Mouse (Mus musculus): ENCODE results near the gene Pbx2.
"Not testable (repeated sequence)": the region's sequence is repeated elsewhere in the genome, so short reads cannot be mapped to it uniquely, and the experiment has no call there.

Gene Pbx2

GRCm38 (mm10) chr17:34591029-34591993, at the start of gene Pbx2:
Pbx2 (plus strand) TSS chr17:34591266.
- peak; percentile 43 for DNase-seq (ENCODE audit: low read depth, low spot score)

GRCm38 (mm10) chr17:34543567-34543966, 47.5 kb upstream of the Pbx2 start:
- DNase-seq (ENCODE audit: low read depth, low spot score), result not testable (repeated sequence)

- DNase-seq (ENCODE audit: low read depth, low spot score), result no peak
Observed at GRCm38 (mm10) chr17:34546797-34547196, 44.3 kb upstream of the Pbx2 start.

GRCm38 (mm10) chr17:34547601-34548000, 43.5 kb upstream of the Pbx2 start:
- DNase-seq (ENCODE audit: low read depth, low spot score), result no peak

- DNase-seq (ENCODE audit: low read depth, low spot score), result no peak
Observed at GRCm38 (mm10) chr17:34549156-34549555, 41.9 kb upstream of the Pbx2 start.

- DNase-seq (ENCODE audit: low read depth, low spot score), result no peak
Observed at GRCm38 (mm10) chr17:34549843-34550242, 41.2 kb upstream of the Pbx2 start.

DNA sequence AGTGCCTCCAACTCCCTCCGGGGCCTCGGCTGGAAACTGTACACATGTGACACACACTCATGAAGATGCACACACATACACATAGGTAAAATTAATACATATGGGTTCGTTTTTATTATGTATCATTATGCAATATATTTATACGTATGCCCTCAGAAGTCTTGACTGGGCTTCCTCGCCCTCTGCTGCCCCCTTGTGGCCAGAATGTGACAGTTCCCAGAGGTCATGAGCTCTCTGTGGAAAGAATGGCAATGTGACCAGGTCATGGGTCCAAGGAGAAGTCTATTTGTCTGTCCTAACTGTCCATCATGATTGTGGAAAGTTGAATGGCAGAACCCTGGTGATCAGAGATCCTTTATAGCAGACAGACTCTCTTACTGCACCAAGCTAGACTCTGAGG, 35.6 kb upstream of the Pbx2 start:
- DNase-seq (ENCODE audit: low read depth, low spot score), result peak; percentile 64

GRCm38 (mm10) chr17:34556406-34556805, 34.7 kb upstream of the Pbx2 start:
- no peak for DNase-seq (ENCODE audit: low read depth, low spot score)

DNA sequence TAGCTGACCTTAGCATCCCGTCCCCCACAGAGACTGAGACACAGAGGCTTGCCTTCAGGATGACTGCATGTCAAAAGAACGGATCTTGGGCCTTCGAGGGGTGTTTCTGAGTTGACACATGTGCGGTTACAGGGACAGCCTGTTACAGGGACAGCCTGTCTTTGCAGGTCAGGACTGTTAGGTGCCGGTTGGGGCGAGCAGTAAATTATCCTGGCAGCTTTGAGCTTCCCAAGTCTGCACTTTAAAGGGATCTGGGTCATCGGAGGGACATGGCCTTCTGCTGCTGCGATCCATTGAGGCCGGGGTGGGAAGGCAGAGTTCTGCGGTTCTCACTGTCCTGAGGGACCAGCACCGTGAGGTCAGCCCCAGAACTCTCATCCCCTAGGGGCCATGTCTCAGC, 33.7 kb upstream of the Pbx2 start:
- DNase-seq (ENCODE audit: low read depth, low spot score), result no peak

DNA sequence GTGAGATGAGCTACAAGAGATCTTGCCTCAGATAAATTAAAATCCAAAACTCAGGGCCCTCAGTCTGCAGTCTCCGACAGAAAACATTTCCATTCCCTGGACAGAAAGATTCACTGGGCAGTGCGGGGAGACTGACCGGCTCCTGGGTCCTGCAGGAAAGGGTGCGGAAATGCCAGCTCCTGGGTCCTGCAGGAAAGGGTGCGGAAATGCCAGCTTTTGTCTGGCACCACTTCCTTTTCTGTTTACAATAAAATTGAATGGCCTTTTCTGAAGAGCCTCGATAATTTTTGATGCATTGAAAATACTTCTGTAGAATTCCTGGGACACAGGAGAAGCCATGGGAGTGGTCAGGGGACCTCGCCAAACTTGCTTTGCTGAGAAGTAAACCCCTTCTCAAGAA, 31.9 kb upstream of the Pbx2 start:
- DNase-seq (ENCODE audit: low read depth, low spot score), result no peak

- peak; percentile 81 for DNase-seq (ENCODE audit: low read depth, low spot score)
Observed at GRCm38 (mm10) chr17:34559895-34560294, 31.2 kb upstream of the Pbx2 start.

DNA sequence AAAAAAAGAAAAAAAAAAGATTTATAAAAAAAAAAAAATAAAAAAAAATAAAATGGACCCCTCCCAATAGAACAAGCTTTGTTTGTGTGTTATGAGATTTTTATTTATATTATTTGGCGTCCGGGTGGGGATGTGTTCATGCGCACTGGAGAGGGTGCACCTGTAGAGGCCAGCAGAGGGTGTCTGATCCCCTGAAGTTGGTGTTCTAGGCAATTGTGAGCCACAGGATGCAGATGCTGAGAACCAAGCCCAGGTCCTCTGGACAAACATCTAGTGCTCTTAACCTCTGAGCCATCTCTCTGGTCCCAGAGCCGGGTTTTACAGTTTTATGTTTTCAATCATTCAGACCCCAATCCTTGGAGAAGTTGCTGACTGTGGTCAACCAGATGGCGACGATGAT, 30.6 kb upstream of the Pbx2 start:
- DNase-seq (ENCODE audit: low read depth, low spot score), result peak; percentile 60

DNA sequence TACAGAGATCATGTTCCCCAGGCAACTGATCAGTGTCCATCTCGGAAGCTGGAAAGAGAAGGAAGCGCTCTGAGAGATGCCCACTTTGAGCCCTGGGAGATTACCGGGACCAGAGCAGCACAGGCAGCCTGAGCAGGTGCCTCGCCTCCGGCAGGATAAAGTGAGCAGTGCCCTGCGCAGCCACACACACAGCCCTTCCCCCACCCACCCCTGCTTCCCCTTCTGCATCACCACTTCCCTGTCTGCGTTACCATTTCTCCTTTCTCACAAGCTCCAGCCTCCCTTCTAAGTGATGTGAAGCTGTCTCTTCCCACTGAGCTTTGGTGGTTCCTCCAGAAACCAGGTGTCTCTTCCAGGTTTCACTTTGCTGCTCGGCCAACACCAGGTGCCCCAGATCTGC, 29.9 kb upstream of the Pbx2 start:
- peak; percentile 38 for DNase-seq (ENCODE audit: low read depth, low spot score)

DNA sequence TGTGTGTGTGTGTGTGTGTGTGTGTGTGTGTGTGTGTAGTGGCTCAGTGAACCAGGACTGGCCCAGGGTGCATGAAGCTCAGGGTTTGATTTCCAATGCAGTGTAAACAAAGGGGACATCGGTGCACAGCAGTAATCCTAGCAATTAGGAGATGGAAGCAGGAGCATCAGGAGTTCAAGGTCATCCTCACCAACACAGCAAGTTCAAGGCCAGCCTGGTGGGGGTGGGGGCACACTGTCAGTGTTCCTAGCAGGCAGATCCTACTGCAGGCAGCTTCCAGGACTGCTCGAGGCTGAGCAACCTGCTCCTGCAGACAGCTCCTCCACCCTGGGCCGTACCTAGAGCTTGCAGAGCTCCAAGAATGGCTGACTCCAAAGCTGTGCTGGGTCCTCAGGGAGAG, 28.5 kb upstream of the Pbx2 start:
- peak; percentile 93 for DNase-seq (ENCODE audit: low read depth, low spot score)

GRCm38 (mm10) chr17:34563354-34563753, 27.7 kb upstream of the Pbx2 start:
- DNase-seq (ENCODE audit: low read depth, low spot score), result no peak

- DNase-seq (ENCODE audit: low read depth, low spot score), result peak; percentile 97
Observed at GRCm38 (mm10) chr17:34564003-34564421, 27.1 kb upstream of the Pbx2 start, which contains the start of gene Notch4. Notch4 (plus strand) TSS chr17:34564268.

DNA sequence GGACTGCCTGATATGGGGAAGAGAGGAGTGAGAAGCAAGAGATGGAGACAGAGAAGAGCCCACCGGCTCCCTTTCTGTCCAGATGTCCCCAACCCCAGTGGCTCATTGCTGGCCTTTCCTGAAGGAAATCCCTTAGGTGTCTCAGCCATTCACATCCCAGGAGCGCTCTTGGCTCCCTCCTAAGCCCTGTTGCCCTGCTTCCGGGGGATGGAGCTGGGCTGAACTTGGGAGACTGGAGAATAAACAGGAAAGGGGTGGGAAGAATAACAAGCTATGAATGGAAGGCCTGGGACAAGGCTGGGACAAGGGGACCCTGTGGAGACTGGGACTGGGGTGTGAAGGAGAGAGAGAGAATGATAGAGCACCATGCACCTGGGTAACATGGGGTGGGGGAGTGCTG, 26.3 kb upstream of the Pbx2 start:
- no peak for DNase-seq (ENCODE audit: low read depth, low spot score)

GRCm38 (mm10) chr17:34567311-34567710, 23.8 kb upstream of the Pbx2 start:
- no peak for DNase-seq (ENCODE audit: low read depth, low spot score)

GRCm38 (mm10) chr17:34568421-34568820, 22.6 kb upstream of the Pbx2 start:
- DNase-seq (ENCODE audit: low read depth, low spot score), result no peak

DNA sequence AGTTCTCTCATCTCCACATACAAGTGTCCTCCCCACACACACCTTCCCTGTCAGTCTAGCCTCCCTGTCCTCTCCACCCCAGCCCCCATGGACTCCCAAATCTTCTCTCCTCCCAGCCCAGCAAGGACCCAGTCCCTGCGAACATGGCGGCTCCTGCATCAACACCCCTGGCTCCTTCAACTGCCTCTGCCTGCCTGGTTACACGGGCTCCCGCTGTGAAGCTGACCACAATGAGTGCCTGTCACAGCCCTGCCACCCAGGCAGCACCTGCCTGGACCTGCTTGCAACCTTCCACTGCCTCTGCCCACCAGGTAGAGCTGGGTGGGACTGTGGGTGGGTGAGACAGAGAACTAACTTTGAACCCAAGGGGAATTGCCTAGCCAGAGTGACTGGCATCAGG, 21.1 kb upstream of the Pbx2 start:
- DNase-seq (ENCODE audit: low read depth, low spot score), result no peak

DNA sequence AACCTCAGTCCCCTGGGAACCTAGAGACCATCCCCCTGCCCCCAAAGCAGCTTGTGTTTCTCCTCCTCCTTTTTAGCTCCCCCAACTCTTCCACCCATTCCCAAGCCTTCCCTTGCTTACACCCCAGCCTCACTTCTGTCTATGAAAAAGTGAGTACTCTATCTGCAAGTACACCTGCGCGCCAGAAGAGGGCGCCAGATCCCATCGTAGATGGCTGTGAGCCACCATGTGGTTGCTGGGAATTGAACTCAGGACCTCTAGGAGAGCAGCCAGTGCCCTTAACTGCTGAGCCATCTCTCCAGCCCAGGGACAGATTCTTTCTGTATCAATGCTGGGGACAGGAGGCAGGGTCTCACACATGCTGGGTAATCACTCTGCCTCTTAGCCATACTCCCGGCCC, 19.2 kb upstream of the Pbx2 start:
- peak; percentile 55 for DNase-seq (ENCODE audit: low read depth, low spot score)

DNA sequence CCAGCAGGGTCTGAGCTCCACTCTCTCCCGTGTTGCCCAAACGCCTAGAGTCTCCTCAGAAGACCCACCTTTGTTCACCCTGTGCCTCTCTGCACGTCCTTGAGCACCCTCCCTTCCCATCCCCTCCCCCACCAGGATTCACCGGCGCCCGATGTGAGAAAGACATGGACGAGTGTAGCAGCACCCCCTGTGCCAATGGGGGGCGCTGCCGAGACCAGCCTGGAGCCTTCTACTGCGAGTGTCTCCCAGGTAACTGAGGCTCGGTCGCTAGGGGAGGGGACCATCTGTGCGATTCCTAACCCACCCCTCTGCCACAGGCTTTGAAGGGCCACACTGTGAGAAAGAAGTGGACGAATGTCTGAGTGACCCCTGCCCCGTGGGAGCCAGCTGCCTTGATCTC, 18.7 kb upstream of the Pbx2 start:
- DNase-seq (ENCODE audit: low read depth, low spot score), result peak; percentile 78

DNA sequence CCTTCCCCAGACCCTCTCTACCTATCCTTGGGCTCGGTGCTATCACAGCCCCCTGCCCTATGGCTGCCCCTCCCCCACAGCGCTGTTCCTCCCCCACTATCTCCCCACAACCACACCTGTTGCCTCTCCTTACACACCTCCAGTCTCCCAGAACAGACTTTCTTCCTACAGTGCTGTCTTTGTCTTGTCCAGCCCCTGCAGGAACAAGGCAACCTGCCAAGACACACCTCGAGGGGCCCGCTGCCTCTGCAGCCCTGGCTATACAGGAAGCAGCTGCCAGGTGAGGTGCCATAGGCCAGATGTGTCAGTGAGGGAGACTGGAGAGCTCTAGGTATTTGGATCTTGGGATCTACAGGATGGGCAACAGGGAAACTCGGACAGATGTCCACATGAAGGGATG, 14.5 kb upstream of the Pbx2 start:
- DNase-seq (ENCODE audit: low read depth, low spot score), result no peak
